Mouse (Mus musculus): ENCODE measurements around the gene Hsd11b2.
"Not testable (repeated sequence)": the region's sequence is repeated elsewhere in the genome, so short reads cannot be mapped to it uniquely, and the experiment has no call there.

Gene Hsd11b2

GRCm38 (mm10) chr8:105562863-105563262 is 44.3 kb downstream of the Hsd11b2 start:
- no peak for DNase-seq (ENCODE audit: low spot score in 2 of 2)

- DNase-seq (ENCODE audit: low spot score in 2 of 2), result no peak
Observed at GRCm38 (mm10) chr8:105563871-105564270, 45.3 kb downstream of the Hsd11b2 start.

GRCm38 (mm10) chr8:105564573-105565229 is 46.1 kb downstream of the Hsd11b2 start:
- not testable (repeated sequence) for DNase-seq (ENCODE audit: low spot score in 2 of 2)

- peak in 1 of 2 experiments; percentile 59 for DNase-seq (ENCODE audit: low spot score in 2 of 2)
Observed at GRCm38 (mm10) chr8:105565401-105565881, 46.9 kb downstream of the Hsd11b2 start.

- peak; percentile 99 for DNase-seq (ENCODE audit: low spot score in 2 of 2)
Observed at GRCm38 (mm10) chr8:105565952-105566702, 47.6 kb downstream of the Hsd11b2 start, which contains the start of gene Atp6v0d1. TSS of gene Atp6v0d1 (minus strand) at chr8:105566047.

- no peak for DNase-seq (ENCODE audit: low spot score in 2 of 2)
Observed at GRCm38 (mm10) chr8:105566703-105567595, 48.4 kb downstream of the Hsd11b2 start.

- no peak for DNase-seq (ENCODE audit: low spot score in 2 of 2)
Observed at GRCm38 (mm10) chr8:105571810-105572209, 53.3 kb downstream of the Hsd11b2 start.

GRCm38 (mm10) chr8:105573427-105573826 is 54.9 kb downstream of the Hsd11b2 start:
- no peak for DNase-seq (ENCODE audit: low spot score in 2 of 2)

Data from frontal cortex, postnatal 14 days (tissue).